Mouse (Mus musculus): ENCODE measurements around the gene Sh3pxd2a. TPM values are rescaled to one million over a fixed set of nuclear protein-coding genes. Genes with fewer than 3 reads are reported as not detected.

The Sh3pxd2a gene
- total and polyA plus RNA-seq, 3 experiments: 1.3 to 4.6 (median 3.2) TPM

GRCm38 (mm10) chr19:47253053-47253628, 211.1 kb downstream of the Sh3pxd2a start:
- Histone ChIP-seq H3K27ac (ENCODE audit: insufficient read depth, low read depth) (no peak overlapping the region), H3K4me3 (replicated peaks in 1 of 3; ENCODE audit: low read depth in 2 of 3, low read length in 2 of 3, poor library complexity in 1 of 3) (no peak overlapping the region), H3K27me3 (replicated peaks) (peaks cover 2% of the 10 kb centered on the region), H3K4me2 (ENCODE audit: insufficient read depth, low read depth, poor library complexity, severe bottlenecking) (no peak overlapping the region), H3K4me1 (ENCODE audit: control insufficient read depth in 1 of 2, insufficient read depth in 2 of 2) (no peaks in the 10 kb centered on the region), H3K9me3 (replicated peaks; ENCODE audit: low read length) (peaks cover 28% of the 10 kb centered on the region), H3K79me2 (replicated peaks; ENCODE audit: control insufficient read depth, extremely low read depth, insufficient read depth, poor library complexity, severe bottlenecking) (no peaks in the 10 kb centered on the region), H3K9ac (ENCODE audit: insufficient read depth, low read depth) (no peak overlapping the region), H3K36me3 (replicated peaks in 1 of 2; ENCODE audit: control insufficient read depth in 1 of 2, insufficient read depth in 1 of 2, low read length in 1 of 2) (no peaks in the 10 kb centered on the region)
- dilution Hi-C loops (cut with MboI; ENCODE audit: extremely low pct_ligation_motif_present, extremely low pct_unique_long_range_greater_than_20kb, low sequenced_read_pairs) (no loop called here), in situ Hi-C loops (cut with MboI; ENCODE audit: low pct_ligation_motif_present, low pct_unique_long_range_greater_than_20kb, low sequenced_read_pairs) (no loop called here)
- TF ChIP-seq TCF12 (IDR thresholded peaks at IDR 0.05; ENCODE audit: low read depth, low read length): no peak
- TF ChIP-seq EP300 (IDR thresholded peaks at IDR 0.05; ENCODE audit: low read length): no peak
- TF ChIP-seq RAD21 (IDR thresholded peaks at IDR 0.05; ENCODE audit: low read depth, low read length): no peak
- no peak for DNase-seq (ENCODE audit: extremely low read depth)

GRCm38 (mm10) chr19:47250931-47251330, 213.3 kb downstream of the Sh3pxd2a start:
- in situ Hi-C loops (cut with MboI; ENCODE audit: low pct_ligation_motif_present, low pct_unique_long_range_greater_than_20kb, low sequenced_read_pairs) (no loop called here), dilution Hi-C loops (cut with MboI; ENCODE audit: extremely low pct_ligation_motif_present, extremely low pct_unique_long_range_greater_than_20kb, low sequenced_read_pairs) (no loop called here)
- H3K79me2 ChIP-seq (replicated peaks; ENCODE audit: control insufficient read depth, extremely low read depth, insufficient read depth, poor library complexity, severe bottlenecking): no peaks in the 10 kb centered on the region
- no peak overlapping the region for H3K4me3 ChIP-seq (replicated peaks in 1 of 3; ENCODE audit: low read depth in 2 of 3, low read length in 2 of 3, poor library complexity in 1 of 3)
- H3K36me3 ChIP-seq (replicated peaks in 1 of 2; ENCODE audit: control insufficient read depth in 1 of 2, insufficient read depth in 1 of 2, low read length in 1 of 2): no peaks in the 10 kb centered on the region
- H3K9me3 ChIP-seq (replicated peaks; ENCODE audit: low read length): peaks cover 20% of the 10 kb centered on the region
- DNase-seq (ENCODE audit: extremely low read depth): no peak
- H3K27me3 ChIP-seq (replicated peaks): peaks cover 3% of the 10 kb centered on the region
- no peak overlapping the region for H3K27ac ChIP-seq (ENCODE audit: insufficient read depth, low read depth)
- peaks cover 0 to 4% of the 10 kb centered on the region in 2 experiments; a peak in 3 of 4 replicates for H3K4me1 ChIP-seq (ENCODE audit: control insufficient read depth in 1 of 2, insufficient read depth in 2 of 2)
- H3K9ac ChIP-seq (ENCODE audit: insufficient read depth, low read depth): no peak overlapping the region
- TF ChIP-seq TCF12 (IDR thresholded peaks at IDR 0.05; ENCODE audit: low read depth, low read length): no peak
- TF ChIP-seq PAX5 (IDR thresholded peaks at IDR 0.05; ENCODE audit: low read length): no peak
- TF ChIP-seq EP300 (IDR thresholded peaks at IDR 0.05; ENCODE audit: low read length): no peak
- TF ChIP-seq NELFE (IDR thresholded peaks at IDR 0.05; ENCODE audit: low read depth, low read length): no peak
- no peak for TF ChIP-seq ZNF384 (IDR thresholded peaks at IDR 0.05; ENCODE audit: low read depth, low read length)
- TF ChIP-seq MAZ (IDR thresholded peaks at IDR 0.05; ENCODE audit: low read depth, low read length): no peak
- TF ChIP-seq ETS1 (conservative IDR thresholded peaks at IDR 0.05; ENCODE audit: low read depth, low read length): no peak
- no peak for TF ChIP-seq GABPA (IDR thresholded peaks at IDR 0.05; ENCODE audit: insufficient replicate concordance, low read depth, low read length)
- TF ChIP-seq POLR2AphosphoS2 (IDR thresholded peaks at IDR 0.05; ENCODE audit: low read depth, low read length): no peak
- TF ChIP-seq MEF2A (IDR thresholded peaks at IDR 0.05; ENCODE audit: borderline replicate concordance, low read depth, low read length): no peak
- no peak for TF ChIP-seq KAT2A (IDR thresholded peaks at IDR 0.05; ENCODE audit: insufficient replicate concordance, low read length)
- TF ChIP-seq IRF4 (IDR thresholded peaks at IDR 0.05; ENCODE audit: low read depth, low read length): no peak
- no peak for TF ChIP-seq MXI1 (IDR thresholded peaks at IDR 0.05; ENCODE audit: low read depth, low read length)
- no peak for TF ChIP-seq MAFK (IDR thresholded peaks at IDR 0.05; ENCODE audit: insufficient replicate concordance, low read length)
- TF ChIP-seq TBP (conservative IDR thresholded peaks at IDR 0.05; ENCODE audit: low read depth, low read length): no peak
- H3K4me2 ChIP-seq (ENCODE audit: insufficient read depth, low read depth, poor library complexity, severe bottlenecking): no peak overlapping the region

All from CH12.LX (cell line).